In the genomic region with DNA sequence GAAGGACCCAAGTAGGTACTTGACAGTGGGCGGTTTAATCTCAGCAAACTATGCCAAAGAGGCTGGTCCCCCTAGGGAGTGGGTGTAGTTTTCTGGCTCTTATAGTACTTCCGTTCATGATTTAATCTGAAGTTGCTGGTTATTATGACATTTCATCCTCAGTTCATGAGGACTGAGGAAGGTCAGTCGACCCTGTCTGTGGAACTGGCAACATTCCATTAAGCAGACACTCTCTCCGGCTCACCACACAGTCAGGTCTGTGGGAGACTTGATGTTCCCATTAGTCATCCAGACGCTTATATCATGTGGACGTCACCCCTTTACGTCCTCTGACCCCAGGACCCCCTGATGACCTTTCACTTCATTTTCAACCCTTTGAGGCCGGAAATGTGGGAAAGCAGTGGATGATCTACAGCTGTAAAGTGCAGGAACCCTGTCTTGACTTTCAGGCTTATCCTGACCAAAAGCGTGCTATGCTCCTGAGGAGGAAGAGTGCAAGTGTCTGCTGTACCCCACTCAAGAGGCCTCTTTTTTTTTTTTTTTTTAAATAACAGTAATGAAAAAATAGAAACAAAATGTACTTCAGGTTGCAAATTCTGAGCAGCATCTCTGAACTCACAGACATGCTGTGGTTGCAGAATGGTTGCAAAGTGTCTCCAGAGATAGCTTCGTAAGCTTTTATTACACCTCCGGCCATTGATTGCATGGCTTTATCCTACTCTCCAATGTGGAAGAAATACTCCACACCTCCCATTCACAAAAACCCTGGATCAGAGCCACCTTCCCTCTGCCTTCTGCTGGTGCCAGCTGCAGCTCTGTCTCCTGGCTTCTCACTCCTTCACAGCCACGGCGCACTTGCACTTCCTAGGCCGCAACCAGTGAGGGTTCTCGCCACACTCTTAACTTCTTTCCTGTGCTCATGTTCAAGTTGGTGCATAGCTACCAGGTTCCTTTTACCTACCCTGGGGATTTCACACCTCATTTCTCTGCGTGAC, we compare ENCODE assay signal across 7 mouse cellular contexts.
DNase-seq lines count a peak whose midpoint lies in the region; ATAC-seq and TF ChIP-seq lines count a peak whose summit lies in the region.

No protein-coding gene starts in this region.

- no peak overlapping the region for H3K9ac ChIP-seq in lung, postnatal 0 days (replicated peaks; ENCODE audit: low read depth)
- H3K9ac ChIP-seq in kidney, postnatal 0 days (ENCODE audit: low read depth, low read length), result no peak overlapping the region
- H3K9ac ChIP-seq in neural tube, embryonic 11.5 days (ENCODE audit: low read length), result no peak overlapping the region

- no peaks in the 10 kb centered on the region for H3K36me3 ChIP-seq in lung, postnatal 0 days (ENCODE audit: insufficient read depth, low read length)
- H3K36me3 ChIP-seq in kidney, postnatal 0 days (ENCODE audit: insufficient read depth, low read length), result no peaks in the 10 kb centered on the region
- H3K36me3 ChIP-seq in neural tube, embryonic 11.5 days (ENCODE audit: control insufficient read depth, insufficient read depth, low read length), result no peaks in the 10 kb centered on the region

- no peak overlapping the region for H3K4me2 ChIP-seq in lung, postnatal 0 days (replicated peaks; ENCODE audit: low read depth, low read length)
- H3K4me2 ChIP-seq in kidney, postnatal 0 days (ENCODE audit: low read length), result no peak overlapping the region
- H3K4me2 ChIP-seq in neural tube, embryonic 11.5 days (ENCODE audit: low read depth), result no peak overlapping the region

- no peak for TF ChIP-seq POLR2A in lung, adult 2 months (IDR thresholded peaks at IDR 0.05; ENCODE audit: borderline replicate concordance, extremely low read depth, low read depth, low read length)

- TF ChIP-seq CTCF in lung, postnatal 0 days (IDR thresholded peaks at IDR 0.05), result no peak
- no peak for TF ChIP-seq CTCF in lung, adult 2 months (IDR thresholded peaks at IDR 0.05; ENCODE audit: insufficient read depth, low read length)
- TF ChIP-seq CTCF in kidney, postnatal 0 days (IDR thresholded peaks at IDR 0.05; ENCODE audit: low read depth), result no peak

- H3K27ac ChIP-seq in lung, postnatal 0 days (ENCODE audit: low read length), result no peak overlapping the region
- H3K27ac ChIP-seq in kidney, postnatal 0 days, result no peak overlapping the region
- H3K27ac ChIP-seq in neural tube, embryonic 11.5 days (ENCODE audit: low read depth, low read length), result no peak overlapping the region

- no peaks in the 10 kb centered on the region; the same call in 1 of the 2 replicates for H3K4me1 ChIP-seq in lung, postnatal 0 days (ENCODE audit: insufficient read depth, low read depth, low read length)
- no peaks in the 10 kb centered on the region for H3K4me1 ChIP-seq in lung, adult 2 months (ENCODE audit: control insufficient read depth, insufficient read depth, low read length)
- H3K4me1 ChIP-seq in kidney, postnatal 0 days (replicated peaks; ENCODE audit: insufficient read depth, low read length), result peaks cover 6% of the 10 kb centered on the region; the same call in 1 of the 2 replicates
- H3K4me1 ChIP-seq in neural tube, embryonic 11.5 days (ENCODE audit: control insufficient read depth, insufficient read depth, low read length), result no peaks in the 10 kb centered on the region; the same call in 1 of the 2 replicates

- no peak for TF ChIP-seq EP300 in lung, postnatal 0 days (IDR thresholded peaks at IDR 0.05)

- no peaks in the 10 kb centered on the region for H3K27me3 ChIP-seq in lung, postnatal 0 days (replicated peaks; ENCODE audit: insufficient read depth, low read length)
- H3K27me3 ChIP-seq in kidney, postnatal 0 days (ENCODE audit: insufficient read depth, low read length), result no peaks in the 10 kb centered on the region
- H3K27me3 ChIP-seq in neural tube, embryonic 11.5 days (ENCODE audit: control insufficient read depth, insufficient read depth, low read length), result no peaks in the 10 kb centered on the region

- peak; percentile 35 for DNase-seq in lung, postnatal 0 days (ENCODE audit: low spot score)
- no peak for DNase-seq in lung, adult 2 months
- peak; percentile 22 to 67 for DNase-seq in frontal cortex, adult 2 months (ENCODE audit: extremely low spot score in 1 of 2, low spot score in 1 of 2)
- peak; percentile 59 for DNase-seq in kidney, postnatal 0 days (ENCODE audit: low spot score)
- no peak for DNase-seq in neural tube, embryonic 11.5 days (ENCODE audit: low spot score)
- no peak for DNase-seq in thymus, postnatal 36 days
- DNase-seq in cerebellum, adult 18-20 months, result no peak

- WGBS in lung, postnatal 0 days, result 56% methylated on average over 16 of the region's 16 CpGs
- WGBS in lung, adult 2 months, result 63% methylated on average over 16 of the region's 16 CpGs
- WGBS in kidney, postnatal 0 days, result 53% methylated on average over 16 of the region's 16 CpGs
- whole genome bisulfite sequencing in neural tube, embryonic 11.5 days, result 54% methylated on average over 16 of the region's 16 CpGs

- H3K9me3 ChIP-seq in lung, postnatal 0 days (ENCODE audit: low read length), result no peaks in the 10 kb centered on the region
- H3K9me3 ChIP-seq in kidney, postnatal 0 days (replicated peaks; ENCODE audit: low read length), result no peaks in the 10 kb centered on the region
- H3K9me3 ChIP-seq in neural tube, embryonic 11.5 days (ENCODE audit: control insufficient read depth, low read length), result no peaks in the 10 kb centered on the region

- H3K4me3 ChIP-seq in lung, postnatal 0 days (ENCODE audit: low read depth, low read length), result no peak overlapping the region
- H3K4me3 ChIP-seq in lung, adult 2 months (replicated peaks; ENCODE audit: extremely low read depth, low read depth, low read length), result no peak overlapping the region
- no peak overlapping the region for H3K4me3 ChIP-seq in kidney, postnatal 0 days (replicated peaks; ENCODE audit: low read depth, low read length)
- no peak overlapping the region for H3K4me3 ChIP-seq in neural tube, embryonic 11.5 days (ENCODE audit: low read depth, low read length)

- peak; percentile 69 for ATAC-seq in lung, postnatal 0 days
- peak; percentile 79 for ATAC-seq in kidney, postnatal 0 days (replicated peaks; ENCODE audit: low FRiP score, low read depth)
- ATAC-seq in neural tube, embryonic 11.5 days (ENCODE audit: insufficient read depth, low FRiP score, low TSS enrichment), result 0 out of 2 replicates have a peak, but pooled peaks have one; percentile 33

Comparison
In these comparisons a context has a peak if more than half of its experiments do, and no peak if none do; other contexts are left out.
1. DNase-seq: peak in lung, postnatal 0 days (single experiment), frontal cortex, adult 2 months (2 of 2) and kidney, postnatal 0 days (single experiment); none in lung, adult 2 months (single experiment), neural tube, embryonic 11.5 days (single experiment), thymus, postnatal 36 days (0 of 2) and cerebellum, adult 18-20 months (0 of 2).
2. Peak in every context shown above with its lines, with median percentiles within 50 percentile points of each other: ATAC-seq.